Mouse (Mus musculus): ENCODE measurements around the gene Cd274. TPM values are rescaled to one million over a fixed set of nuclear protein-coding genes. Genes with fewer than 3 reads are reported as not detected.
A peak's percentile ranks its signal among the peaks of the same experiment; 100 is the strongest.

Cd274 gene
- polyA plus RNA-seq, 1 experiment, result 52.6 TPM

DNA sequence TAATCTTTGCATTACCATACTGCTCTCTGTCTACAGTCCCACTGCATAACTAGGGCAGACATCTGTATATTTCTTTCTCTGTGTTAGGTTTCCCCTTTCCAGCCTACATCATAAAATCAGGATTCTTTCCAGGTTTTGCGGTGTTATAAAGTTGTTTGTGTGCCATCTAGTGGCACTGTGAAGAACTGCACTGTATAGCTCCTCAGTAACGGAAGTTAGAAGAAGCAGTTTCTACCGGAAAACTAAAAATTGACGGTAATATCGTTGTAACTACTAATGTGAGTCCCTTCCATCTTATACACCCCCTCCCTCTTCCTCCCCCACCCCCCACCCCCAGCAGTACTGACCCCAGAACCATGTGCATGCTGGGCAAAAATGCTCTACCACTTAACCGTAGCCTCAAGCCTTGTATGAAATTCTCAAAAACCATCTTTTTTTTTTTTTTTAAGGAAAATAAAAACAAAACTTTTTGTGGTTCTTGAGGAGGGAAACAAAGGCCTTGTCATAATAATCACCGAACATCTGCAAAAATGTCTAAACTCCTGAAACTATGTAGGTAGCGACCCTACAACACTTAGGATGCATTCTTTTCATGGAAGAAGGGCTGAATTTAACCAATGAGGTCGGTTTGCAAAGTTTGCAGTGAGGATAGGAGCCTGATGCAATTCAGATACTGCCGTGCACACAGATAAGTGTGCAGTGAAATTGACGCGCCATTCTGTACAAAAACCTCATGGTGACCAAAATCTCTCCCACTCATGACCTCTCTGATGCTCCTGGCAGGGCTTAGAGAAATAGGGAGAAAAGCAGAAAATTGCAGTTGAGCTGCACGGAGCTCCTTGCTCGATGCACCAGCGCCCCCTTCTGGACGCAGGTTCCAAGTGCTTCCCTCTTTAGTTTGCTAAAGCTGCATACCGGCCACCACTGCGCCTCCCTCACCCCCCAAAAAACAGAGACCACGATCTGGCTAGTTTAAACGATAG is 12.1 kb upstream of the Cd274 start:
- Histone ChIP-seq H3K27ac (replicated peaks; ENCODE audit: low read depth, low read length) (no peak overlapping the region), H3K4me3 (ENCODE audit: insufficient read depth, low read depth, low read length) (peak overlapping the region; percentile 43), H3K4me1 (ENCODE audit: control insufficient read depth, insufficient read depth, insufficient read length, low read length) (no peaks in the 10 kb centered on the region)

- Histone ChIP-seq H3K27ac (replicated peaks; ENCODE audit: low read depth, low read length) (no peak overlapping the region), H3K4me3 (ENCODE audit: insufficient read depth, low read depth, low read length) (no peak overlapping the region), H3K4me1 (ENCODE audit: control insufficient read depth, insufficient read depth, insufficient read length, low read length) (no peaks in the 10 kb centered on the region)
Measured at GRCm38 (mm10) chr19:29356281-29356680, 11.0 kb upstream of the Cd274 start.

DNA sequence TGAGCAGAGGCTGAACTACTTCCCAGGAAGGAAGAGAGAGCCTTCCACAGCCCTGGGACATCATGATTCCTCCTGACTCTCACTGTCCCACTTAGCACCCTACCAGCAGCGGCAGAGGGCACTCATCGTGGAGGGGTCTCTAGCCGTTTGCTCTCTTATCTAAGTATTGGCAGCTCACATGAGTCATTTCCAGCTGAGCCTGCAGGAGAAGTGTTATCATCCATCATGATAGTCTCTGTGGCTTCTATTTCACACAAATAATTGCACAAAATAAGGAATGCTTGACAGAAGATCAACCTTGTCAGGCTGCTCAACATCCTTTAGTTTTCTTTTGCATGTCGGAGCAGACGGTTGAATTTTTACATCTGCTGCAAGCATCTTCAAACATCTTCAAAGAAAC is 7.0 kb upstream of the Cd274 start:
- no peak overlapping the region for H3K27ac ChIP-seq (replicated peaks; ENCODE audit: low read depth, low read length)

DNA sequence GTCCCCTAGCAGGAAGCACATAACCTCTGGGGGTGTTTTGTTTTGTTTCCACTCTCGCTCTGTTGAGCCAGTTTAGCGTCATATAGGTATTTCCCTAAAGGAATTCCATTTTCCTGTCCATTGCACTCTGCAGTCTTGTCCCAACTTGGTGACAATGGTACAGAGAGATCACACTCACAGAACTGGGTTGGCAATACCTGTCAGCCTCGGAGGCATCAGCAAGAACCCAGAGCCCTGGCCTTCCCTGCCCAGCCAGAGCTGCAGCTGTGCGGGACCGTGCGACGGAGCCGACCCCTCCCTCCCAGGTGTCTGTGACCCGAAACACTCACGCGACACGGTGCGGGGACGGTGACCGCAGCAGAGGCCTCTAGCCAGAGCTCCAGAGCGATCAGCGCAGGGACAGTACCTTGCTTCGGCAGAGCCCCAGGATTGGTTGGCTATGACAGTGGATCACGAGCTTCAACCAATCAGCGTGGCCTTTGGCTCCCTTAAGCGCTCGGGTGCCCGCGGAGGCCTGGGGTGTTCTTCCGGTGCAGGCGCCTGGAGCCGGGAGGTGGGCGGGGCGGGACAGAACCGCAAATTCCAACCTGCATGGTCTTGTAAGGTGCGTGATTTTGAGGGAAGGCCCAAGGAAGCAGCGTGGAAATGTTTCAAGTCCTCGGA is 5.7 kb upstream of the Cd274 start:
- Histone ChIP-seq H3K4me1 (ENCODE audit: control insufficient read depth, insufficient read depth, insufficient read length, low read length) (0 out of 2 replicates have a peak, but pooled peaks cover 2% of the 10 kb centered on the region), H3K4me3 (ENCODE audit: insufficient read depth, low read depth, low read length) (peak overlapping the region; percentile 74), H3K27ac (replicated peaks; ENCODE audit: low read depth, low read length) (peak overlapping the region; percentile 44)

More for the DNA sequence above, 7.0 kb upstream of the Cd274 start:
- H3K4me3 ChIP-seq (ENCODE audit: insufficient read depth, low read depth, low read length), result no peak overlapping the region
- H3K4me1 ChIP-seq (ENCODE audit: control insufficient read depth, insufficient read depth, insufficient read length, low read length), result no peaks in the 10 kb centered on the region

- Histone ChIP-seq H3K27ac (replicated peaks; ENCODE audit: low read depth, low read length) (no peak overlapping the region), H3K4me3 (ENCODE audit: insufficient read depth, low read depth, low read length) (peak overlapping the region; percentile 74)
Measured at GRCm38 (mm10) chr19:29362173-29362930, 4.9 kb upstream of the Cd274 start.

GRCm38 (mm10) chr19:29363557-29363956 is 3.7 kb upstream of the Cd274 start:
- no peak overlapping the region for H3K4me3 ChIP-seq (ENCODE audit: insufficient read depth, low read depth, low read length)
- no peak overlapping the region for H3K27ac ChIP-seq (replicated peaks; ENCODE audit: low read depth, low read length)
- H3K4me1 ChIP-seq (ENCODE audit: control insufficient read depth, insufficient read depth, insufficient read length, low read length), result peaks cover 2% of the 10 kb centered on the region; the same call in 1 of the 2 replicates

More at GRCm38 (mm10) chr19:29362173-29362930, 4.9 kb upstream of the Cd274 start:
- 0 out of 2 replicates have a peak, but pooled peaks cover 2% of the 10 kb centered on the region for H3K4me1 ChIP-seq (ENCODE audit: control insufficient read depth, insufficient read depth, insufficient read length, low read length)

DNA sequence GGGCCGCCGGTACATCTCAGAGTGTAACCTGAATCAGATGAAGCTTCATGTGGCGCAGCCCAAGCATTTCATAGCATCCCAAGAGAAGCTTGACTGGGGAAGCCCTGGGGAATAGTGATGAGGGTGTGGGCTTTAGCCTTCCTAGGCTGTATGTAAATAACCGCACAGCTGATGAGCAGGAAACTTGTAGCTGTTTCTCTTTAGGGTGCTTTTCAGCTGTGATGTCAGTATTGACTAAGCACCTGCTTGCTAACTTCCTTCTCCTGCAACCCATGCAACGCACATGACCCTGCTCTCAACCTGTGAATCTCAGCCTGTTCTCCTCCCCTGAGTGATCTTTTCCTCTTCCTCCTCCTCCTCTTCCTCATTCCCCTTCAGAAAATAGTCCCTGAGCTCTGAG is 3.2 kb upstream of the Cd274 start:
- H3K4me1 ChIP-seq (ENCODE audit: control insufficient read depth, insufficient read depth, insufficient read length, low read length), result peaks cover 2% of the 10 kb centered on the region; the same call in 1 of the 2 replicates
- H3K4me3 ChIP-seq (ENCODE audit: insufficient read depth, low read depth, low read length), result no peak overlapping the region
- no peak overlapping the region for H3K27ac ChIP-seq (replicated peaks; ENCODE audit: low read depth, low read length)

GRCm38 (mm10) chr19:29365105-29365504 is 2.1 kb upstream of the Cd274 start:
- H3K27ac ChIP-seq (replicated peaks; ENCODE audit: low read depth, low read length), result no peak overlapping the region
- no peak overlapping the region for H3K4me3 ChIP-seq (ENCODE audit: insufficient read depth, low read depth, low read length)
- peaks cover 2% of the 10 kb centered on the region; the same call in 1 of the 2 replicates for H3K4me1 ChIP-seq (ENCODE audit: control insufficient read depth, insufficient read depth, insufficient read length, low read length)

DNA sequence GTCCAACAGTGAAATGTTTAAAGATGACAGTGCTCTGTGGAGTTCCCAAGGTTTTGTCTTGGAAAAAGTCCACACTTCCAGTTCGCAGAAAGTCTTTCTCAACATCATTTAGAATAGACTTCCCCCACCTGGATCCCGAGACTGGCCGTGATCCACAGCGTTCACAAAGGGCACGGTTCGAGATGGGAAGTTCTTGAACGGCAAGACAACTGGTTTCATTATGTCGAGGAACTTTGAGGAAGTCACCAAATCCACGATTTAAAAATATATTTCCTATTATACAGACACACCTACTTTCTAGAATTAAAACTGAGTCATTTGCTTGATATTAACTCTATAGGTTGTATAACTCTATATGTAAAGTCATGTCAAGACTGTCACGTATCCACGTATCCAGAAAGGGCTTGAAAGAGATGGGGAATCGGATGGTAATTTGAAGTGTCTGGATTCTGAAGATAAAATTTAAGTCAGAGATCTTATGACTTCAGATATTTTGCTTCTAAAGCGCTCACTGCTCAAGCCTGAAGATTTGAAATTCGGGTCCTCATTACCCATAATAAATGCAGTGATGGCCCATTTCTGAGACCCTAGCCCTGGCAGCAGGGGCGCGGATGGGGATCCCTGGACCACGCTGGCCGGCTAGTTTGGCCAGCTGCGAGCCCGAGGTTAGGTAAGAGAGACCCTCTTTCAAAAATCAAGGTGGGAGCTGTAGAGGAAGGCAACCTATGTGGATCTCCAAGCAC is 858 bp upstream of the Cd274 start:
- Histone ChIP-seq H3K4me1 (ENCODE audit: control insufficient read depth, insufficient read depth, insufficient read length, low read length) (peaks cover 5% of the 10 kb centered on the region; the same call in 1 of the 2 replicates), H3K4me3 (ENCODE audit: insufficient read depth, low read depth, low read length) (peak overlapping the region; percentile 86), H3K27ac (replicated peaks; ENCODE audit: low read depth, low read length) (peak overlapping the region; percentile 90)

DNA sequence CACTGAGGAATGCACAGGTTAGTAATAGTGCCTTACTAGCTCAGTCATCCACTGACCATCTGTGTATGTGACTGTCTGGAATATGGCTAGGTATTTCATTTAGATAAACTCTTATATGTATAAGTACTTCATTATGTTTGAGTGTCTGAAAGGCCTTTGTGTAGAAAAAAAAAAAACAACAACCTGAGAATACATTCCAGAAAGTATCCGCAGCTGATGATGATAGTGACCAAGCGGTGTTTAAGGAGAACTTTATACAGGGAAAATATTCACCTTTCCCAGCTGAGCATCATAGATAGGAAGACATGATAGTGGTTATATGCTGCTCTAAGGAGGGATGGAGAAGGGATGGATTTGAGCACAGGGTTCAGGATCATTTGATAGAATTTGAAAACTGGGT is 786 bp downstream of the Cd274 start:
- Histone ChIP-seq H3K27ac (replicated peaks; ENCODE audit: low read depth, low read length) (no peak overlapping the region), H3K4me3 (ENCODE audit: insufficient read depth, low read depth, low read length) (peak overlapping the region; percentile 19; the same call in 1 of the 2 replicates), H3K4me1 (ENCODE audit: control insufficient read depth, insufficient read depth, insufficient read length, low read length) (peaks cover 6% of the 10 kb centered on the region; the same call in 1 of the 2 replicates)

GRCm38 (mm10) chr19:29368671-29369309 is 1.5 kb downstream of the Cd274 start:
- peak overlapping the region; percentile 55 for H3K27ac ChIP-seq (replicated peaks; ENCODE audit: low read depth, low read length)
- H3K4me1 ChIP-seq (ENCODE audit: control insufficient read depth, insufficient read depth, insufficient read length, low read length), result peaks cover 10% of the 10 kb centered on the region
- peak overlapping the region; percentile 51 for H3K4me3 ChIP-seq (ENCODE audit: insufficient read depth, low read depth, low read length)

- peaks cover 10% of the 10 kb centered on the region for H3K4me1 ChIP-seq (ENCODE audit: control insufficient read depth, insufficient read depth, insufficient read length, low read length)
- H3K4me3 ChIP-seq (ENCODE audit: insufficient read depth, low read depth, low read length), result no peak overlapping the region
- H3K27ac ChIP-seq (replicated peaks; ENCODE audit: low read depth, low read length), result peak overlapping the region; percentile 81
Measured at GRCm38 (mm10) chr19:29370112-29370511, 2.9 kb downstream of the Cd274 start.

GRCm38 (mm10) chr19:29370545-29371283 is 3.5 kb downstream of the Cd274 start:
- Histone ChIP-seq H3K4me3 (ENCODE audit: insufficient read depth, low read depth, low read length) (no peak overlapping the region), H3K27ac (replicated peaks; ENCODE audit: low read depth, low read length) (no peak overlapping the region; the same call in 1 of the 2 replicates), H3K4me1 (ENCODE audit: control insufficient read depth, insufficient read depth, insufficient read length, low read length) (peaks cover 10% of the 10 kb centered on the region)
